Mouse (Mus musculus) gastrocnemius, adult 8-10 months (tissue): ENCODE results near the gene Nmnat2. TPM values are rescaled to one million over a fixed set of nuclear protein-coding genes. Genes with fewer than 3 reads are reported as not detected.

ENCODE experiments used
- DNase-seq, 2 experiments: peaks; one replicate each; pipeline ENCODE4 v3.0.0; 2022; ENCODE audit warnings: low spot score in 2 of 2
- total RNA-seq, 4 experiments: library from RNA; stranded (reverse); gene quantifications; 2 replicates each; pipeline ENCODE4 v1.2.4; 2022

Nmnat2 gene
- total RNA-seq, 4 experiments from 2014 or later = 0.10 to 0.58 (median 0.16) TPM

DNA sequence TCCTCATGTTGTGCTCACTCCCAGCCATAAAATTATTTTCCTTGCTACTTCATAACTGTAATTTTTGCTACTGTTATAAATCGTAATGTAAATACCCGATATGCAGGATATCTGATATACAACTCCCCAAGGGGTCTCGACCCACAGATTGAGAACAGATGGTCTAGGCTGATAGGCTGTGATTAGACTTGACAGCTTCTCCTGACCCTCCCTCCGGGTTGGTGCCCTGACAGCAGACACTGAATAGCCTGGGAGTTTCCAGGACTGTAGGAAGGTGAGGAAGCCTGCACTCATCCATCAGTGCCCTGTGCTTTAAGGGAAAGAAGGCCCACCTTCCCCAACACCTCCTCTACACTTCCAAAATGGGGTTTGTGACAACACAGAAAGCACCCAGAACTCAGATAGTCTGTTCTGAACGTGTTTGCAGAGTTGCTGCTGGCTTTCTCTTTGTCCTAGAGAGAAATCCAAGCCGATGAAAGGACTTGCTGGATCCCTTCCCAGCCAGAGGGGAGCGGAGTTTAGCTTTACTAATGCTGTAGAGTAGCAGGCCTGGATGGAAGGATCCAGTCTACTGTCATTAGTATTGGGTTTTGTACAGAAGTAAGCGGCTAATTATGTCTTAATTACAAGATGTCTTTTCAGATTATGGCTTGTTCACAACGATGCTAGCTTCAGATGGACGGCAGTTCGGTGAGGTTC is 61.8 kb downstream of the Nmnat2 start:
- no peak for DNase-seq

DNA sequence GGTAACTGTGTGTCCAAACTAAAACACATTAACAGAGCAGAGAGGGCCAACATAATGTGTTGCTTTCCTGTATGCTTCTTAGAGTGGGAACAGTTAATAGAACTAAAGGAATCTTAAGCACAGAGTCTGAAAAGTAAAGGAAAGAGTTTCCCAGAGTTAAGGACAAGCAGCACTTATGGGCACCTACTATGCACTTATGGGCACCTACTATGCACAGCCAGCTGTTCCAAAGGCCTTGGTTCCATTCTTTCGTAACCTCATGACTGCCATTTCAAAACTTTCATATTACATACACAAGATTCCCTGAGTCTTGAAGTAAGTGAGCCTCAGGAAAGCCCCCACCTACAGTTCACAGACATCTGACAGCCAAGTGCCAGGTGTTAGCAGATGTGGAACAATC is 64.3 kb downstream of the Nmnat2 start:
- DNase-seq = no peak

DNA sequence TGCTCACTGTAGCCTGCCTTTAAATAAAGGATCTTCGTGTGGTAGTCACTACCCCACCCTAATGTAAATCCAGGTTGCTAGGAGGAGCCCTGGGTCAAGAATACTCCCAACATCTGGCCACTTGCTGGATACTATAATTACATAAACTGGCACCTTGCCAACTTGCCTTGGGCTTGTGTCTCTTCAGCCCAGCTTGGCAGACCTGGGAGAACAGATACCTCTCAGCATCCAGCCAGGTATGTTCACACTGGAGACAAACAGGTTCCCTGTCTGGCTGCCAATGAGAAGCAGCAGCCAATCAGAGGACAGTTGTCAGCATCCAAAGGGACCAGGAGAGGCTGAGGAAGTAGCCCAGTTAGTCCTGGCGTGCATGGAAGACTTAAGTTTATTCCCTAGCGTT is 64.8 kb downstream of the Nmnat2 start:
- DNase-seq = no peak

DNA sequence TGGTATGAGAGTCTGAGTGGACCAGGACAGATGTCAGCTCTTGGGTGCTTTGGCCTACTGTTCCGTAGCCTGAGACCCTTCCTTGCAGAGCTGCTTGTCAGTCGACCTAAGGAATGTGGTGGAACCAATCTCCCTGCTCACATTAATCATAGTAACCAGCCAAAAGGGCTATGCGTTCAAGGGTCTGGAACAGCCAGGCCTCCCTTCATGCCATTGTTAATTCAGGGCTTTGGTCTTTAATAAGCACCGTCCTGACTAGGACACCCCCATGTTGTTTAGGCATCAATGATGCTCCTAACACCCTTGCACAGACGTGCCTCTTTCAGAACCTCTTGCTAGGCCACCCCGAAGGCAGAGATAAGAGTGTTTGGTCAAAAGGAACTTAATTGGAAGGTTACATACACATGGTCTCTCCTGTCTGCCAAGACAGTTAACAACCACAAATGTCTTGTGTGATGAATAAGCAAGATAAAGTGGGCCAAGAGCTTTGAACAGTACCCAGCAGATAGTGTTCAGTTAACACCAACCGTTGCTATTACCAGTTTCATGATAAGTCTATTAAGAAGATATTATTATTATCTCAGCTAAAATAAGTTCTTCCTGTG is 66.3 kb downstream of the Nmnat2 start:
- no peak for DNase-seq

DNA sequence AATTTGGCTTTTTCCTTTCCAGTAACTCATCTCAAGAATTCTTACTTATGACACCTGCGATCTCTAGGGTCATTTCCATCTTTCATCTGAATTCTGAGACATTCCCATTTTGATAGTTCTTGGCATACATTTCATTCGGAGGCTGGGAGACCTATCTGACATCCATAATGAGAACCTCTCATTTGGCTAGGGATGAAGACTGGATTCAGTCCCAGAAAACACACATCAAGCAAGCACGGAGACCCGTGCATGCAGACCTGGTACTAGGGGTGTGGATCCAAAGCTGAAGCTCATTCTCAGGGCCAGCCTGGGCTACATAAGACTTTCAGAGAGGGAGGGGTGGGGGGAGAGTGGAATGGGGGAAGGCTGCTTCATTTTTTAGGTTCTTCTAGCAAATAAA is 68.2 kb downstream of the Nmnat2 start:
- no peak for DNase-seq

DNA sequence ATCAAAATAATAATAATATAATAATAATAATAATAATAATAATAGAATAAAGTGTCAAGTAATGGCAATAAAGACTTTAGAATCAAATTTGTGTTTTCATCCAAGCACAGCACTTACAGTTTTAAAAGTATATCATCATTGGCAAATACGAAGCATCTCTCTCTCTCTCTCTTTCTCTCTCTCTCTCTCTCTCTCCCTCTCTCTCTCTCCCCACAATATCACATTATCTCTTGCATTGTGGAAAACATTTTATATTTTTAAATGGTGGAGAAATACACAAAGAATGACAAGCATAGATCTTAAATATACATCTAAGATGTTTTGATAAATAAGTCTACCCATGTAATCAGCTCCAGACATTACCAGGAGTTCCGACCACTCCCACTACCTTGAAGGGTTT is 69.1 kb downstream of the Nmnat2 start:
- no peak for DNase-seq

DNA sequence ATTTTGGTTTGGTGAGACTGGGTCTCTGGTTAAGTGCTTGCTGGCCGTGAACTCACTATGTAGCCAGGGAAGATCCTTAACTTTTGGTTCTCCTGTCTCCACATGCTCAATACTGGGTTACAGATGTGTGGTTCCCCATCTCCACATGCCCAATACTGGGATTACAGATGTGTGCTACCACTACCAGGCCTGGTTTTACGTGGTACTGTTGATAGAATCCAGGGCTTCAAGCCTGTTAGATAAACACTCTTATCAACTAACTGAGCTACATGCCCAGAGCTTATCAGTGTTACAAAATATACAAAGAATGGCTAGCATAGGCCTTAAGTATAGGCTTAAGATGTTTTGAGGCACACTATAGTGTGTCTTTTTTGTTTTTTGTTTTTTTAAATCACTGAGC is 69.7 kb downstream of the Nmnat2 start:
- DNase-seq = no peak

DNA sequence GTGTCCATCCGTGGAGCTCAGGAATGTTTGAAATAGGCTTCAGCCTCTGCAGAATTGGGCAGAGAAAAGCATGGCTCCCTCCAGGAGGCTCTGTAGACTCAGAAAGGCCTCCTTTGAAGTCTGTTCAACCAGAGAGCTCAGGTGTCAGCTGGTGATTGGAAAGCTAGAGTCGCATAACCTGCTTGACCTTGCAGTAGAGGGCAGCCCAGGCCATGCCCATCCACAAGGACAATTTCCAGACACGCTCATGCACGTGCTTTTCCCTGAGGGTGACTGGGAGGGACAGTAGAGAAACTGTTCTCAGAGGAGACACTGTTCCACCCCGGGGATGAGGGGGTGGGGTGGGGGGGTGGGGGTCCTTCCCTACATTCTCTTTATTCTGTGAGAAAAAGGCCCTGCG is 76.6 kb downstream of the Nmnat2 start:
- DNase-seq = no peak

DNA sequence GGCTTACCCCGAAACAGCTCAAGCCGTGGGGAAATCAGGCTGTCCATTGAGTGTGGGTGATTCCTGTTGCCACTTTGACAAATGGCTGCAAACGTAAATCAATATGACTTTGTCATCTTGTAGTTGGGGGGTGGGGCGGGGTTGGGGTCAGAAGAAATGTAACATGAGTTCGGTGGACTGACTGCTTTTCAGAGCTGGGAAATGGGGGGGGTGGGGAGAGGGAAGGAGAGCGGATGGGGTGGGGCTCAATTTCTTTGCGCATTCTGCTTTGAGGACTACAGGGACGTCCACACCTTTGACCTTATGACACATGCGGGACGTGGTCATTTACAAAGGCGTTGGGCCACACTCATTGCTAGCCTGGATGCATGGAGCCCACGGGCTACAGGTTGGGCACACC is 77.2 kb downstream of the Nmnat2 start:
- DNase-seq = no peak

DNA sequence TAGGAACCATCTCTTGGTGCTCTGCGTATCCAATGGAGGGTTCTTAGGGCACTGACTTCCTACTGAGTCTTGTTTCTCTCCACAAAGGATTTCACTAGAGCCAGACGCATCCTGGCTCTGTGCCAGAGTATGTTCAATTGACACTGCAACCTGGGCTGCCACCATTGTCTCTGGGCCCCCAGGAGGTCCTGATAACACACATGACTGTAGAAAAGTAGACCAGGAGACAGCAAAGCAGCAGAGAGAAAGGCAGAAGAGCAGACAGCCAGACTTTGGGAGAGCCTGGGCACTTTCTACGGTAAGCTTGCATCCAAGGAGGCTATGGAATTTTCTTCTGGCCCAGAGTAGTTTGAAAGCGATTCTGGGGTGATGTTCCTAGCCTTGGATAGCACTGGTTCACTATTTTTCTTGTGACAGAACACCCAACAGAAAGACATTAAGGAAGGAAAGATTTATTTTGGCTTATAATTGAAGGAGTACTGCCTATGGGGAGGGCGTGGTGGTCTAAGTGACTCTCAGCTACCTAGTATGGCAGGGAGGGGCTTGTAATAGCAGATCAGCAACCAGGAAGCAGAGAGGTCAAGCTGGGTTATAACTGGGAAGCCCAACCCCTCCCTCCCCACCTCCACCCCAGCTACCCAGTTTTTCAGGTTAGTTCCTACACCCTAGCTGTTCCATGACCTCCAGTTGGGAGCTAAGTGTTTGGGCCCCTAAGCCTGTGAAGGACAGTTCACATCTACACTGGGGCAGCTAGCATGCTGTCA is 78.5 kb downstream of the Nmnat2 start:
- DNase-seq = no peak

DNA sequence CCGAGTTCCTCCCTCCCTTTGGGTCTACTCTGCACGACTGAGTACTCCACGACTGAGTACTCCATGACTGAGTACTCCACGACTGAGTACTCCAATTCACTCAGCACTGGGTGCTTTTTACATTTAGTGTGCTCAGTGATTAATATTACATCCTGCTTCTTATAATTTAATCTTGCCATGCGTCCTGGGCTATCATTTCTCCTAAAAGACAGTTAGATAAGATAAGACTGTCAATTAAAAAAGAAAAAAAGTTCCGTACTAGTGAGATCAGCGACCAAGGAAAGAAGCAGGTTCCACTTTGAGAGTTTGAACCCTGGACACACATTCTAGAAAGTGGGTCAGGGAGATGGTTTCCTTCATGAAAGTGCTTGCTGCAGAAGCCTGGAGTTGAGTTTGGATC is 79.3 kb downstream of the Nmnat2 start:
- DNase-seq = no peak

DNA sequence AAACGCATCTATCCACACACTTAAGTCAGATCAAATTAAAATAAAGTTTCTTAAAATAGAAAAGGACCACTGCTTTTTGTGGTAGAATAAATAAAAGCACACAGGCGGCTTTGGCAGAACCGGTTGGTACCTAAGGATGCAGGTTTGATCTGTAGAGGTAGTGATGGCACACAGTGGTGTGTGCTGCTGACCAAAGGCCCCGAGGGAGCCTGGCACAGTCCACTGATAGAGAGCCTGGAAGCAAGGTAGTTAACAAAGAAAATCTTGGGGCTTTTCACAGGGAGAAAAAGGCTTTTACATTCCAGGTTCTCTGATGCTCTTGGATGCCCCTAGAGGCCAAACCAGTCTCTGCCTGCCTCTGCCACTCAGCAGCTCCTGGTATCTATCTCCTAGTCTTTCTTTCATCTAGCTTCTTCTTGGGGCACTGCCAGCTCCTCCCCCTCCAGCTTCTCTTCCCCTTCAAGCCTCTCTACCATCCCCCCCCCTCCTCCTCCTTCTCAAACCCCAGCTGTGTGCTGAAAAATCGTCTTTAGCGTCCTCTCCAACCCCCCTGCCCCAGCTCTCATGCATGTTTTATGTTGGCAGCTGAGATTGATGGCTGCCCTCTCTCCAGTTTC is 80.6 kb downstream of the Nmnat2 start:
- peak; percentile 23 to 27 for DNase-seq

DNA sequence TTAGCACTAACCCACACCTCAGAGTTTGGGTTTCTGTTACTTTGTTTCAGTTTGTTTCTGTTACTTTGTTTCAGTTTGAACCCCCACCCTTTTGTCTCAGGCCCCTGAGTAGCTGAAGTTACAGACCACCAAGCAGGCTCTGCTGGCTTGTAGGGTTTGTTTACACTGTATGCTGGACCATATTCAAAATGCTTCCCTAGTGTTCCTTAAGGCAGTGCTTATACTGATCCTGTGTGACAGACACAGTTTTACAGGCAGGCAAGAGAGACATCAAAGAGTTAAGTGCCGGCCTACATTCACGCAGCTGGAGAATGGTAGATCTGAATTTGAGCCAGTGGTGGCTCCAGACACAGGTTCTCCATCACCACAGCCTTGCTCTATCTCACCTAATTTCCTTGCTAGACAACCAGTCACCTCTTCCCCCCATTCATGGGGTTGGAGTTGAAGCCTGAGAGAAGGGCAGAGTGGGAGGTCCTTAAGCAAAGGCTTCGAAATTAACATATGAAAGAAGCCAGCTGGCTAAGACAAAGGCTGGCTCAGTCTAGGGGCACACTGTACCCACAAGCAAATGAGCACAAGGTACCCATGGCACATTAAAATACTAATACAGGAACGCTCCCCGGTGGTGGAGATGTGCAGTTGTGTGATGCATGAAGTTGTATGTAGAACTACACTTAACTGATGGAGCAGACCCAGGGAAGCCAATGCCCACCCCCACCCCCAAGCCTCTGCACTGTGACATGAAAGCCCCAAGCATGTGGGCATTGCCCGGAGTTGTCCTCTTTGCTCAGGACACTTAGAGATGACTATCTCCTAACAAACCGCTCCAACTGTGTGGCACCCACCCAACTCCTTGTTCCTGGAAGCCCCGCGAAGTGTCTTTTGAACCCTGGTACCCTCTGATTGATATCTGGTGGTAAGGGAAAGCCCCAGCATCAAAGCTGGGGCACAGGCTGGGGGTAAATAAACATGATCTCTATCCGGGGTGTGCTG is 82.9 kb downstream of the Nmnat2 start:
- DNase-seq = no peak

DNA sequence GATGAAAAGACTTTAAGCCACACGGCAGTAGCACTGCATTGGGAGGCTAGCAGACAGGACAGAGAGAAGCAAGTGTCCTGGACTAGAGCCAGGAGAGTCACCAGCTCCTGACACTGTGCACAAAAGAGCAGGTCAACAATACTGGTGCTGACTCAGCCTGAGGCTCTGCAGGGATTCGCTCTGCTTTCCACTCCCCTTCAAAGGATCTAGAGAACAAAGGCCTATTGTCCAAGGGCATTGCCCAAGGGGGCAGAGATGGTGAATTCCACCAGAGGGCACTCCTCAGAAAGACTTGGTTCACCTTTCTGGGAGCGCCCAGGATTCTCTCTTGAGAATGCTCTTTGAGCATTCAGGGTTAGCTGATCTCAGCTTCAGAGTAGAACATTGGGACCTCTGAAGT is 85.3 kb downstream of the Nmnat2 start:
- no peak for DNase-seq

DNA sequence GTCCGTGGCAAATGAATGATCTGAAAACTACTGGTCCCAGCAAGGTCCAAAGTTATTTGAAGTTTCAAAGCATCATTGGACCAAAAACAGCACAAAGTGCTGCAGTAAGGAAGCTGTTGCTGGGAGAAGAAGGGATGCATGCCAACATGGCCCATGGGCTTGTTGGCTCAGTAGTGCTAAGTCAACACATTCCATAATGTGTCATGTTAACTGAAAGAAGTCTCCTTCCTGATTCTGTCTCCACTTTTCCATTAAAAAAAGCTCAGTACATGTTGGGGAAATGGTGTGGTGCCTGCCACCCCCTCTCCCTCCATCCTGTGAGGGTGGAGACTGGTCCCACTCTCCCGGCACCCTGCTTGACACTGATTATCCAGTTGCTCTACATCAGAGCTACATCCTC is 86.3 kb downstream of the Nmnat2 start:
- DNase-seq = no peak

DNA sequence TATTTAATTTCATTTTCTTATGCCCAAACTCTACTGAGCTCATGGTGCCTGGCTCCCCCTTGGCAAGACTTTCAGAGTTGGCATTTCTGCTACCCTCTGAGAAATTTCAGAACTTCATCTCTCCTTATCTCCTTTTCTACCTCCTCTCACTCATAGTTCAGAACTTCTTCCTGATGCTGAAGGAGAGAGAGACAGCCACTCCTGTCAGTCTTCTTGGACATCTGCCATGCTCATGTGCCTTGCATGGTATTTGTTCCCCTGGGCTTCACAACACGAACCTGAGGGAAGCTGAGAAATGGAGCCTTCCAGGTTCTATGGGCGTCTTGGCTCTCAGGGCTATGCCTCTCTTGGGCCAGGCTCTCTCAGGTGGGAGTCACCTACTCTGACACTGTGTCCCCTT is 87.5 kb downstream of the Nmnat2 start:
- no peak for DNase-seq

DNA sequence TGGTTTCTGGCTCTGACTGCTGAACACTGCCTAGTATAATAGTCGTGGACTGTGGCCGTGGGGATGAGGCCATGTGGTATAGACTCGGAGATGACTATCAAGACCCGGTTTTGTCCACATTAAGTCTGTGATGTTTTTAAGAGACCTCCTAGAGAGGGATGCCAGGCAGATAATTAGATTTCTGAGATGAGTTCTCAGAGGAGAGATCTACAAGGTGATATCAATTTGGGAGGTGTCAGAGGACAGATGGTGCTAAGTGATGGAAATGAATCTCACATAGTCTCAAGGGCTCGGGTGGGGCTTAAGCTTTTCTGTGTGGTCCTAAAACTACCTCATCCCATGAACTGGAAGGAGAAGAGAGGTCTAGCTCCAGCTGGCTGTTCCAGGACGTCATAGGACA is 88.5 kb downstream of the Nmnat2 start:
- no peak for DNase-seq

DNA sequence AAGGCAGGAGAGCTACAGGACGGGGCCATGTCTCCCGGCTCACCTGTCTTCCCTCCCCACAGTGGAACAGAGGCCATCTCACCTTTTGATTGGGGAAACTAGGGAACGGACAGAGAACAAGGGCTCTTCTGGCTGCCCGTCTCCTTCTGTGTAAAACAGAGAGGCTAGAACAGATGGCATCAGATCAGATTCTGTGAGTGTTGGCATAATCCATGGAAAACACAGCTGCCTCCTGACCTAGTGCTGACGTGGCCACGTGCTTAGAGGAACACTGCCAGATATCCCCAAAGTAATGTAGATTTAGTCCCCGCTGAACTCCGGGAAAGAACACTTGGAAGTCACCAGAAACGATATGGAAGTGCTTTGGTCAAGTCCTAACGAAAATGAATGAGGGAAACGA is 90.6 kb downstream of the Nmnat2 start:
- no peak for DNase-seq

DNA sequence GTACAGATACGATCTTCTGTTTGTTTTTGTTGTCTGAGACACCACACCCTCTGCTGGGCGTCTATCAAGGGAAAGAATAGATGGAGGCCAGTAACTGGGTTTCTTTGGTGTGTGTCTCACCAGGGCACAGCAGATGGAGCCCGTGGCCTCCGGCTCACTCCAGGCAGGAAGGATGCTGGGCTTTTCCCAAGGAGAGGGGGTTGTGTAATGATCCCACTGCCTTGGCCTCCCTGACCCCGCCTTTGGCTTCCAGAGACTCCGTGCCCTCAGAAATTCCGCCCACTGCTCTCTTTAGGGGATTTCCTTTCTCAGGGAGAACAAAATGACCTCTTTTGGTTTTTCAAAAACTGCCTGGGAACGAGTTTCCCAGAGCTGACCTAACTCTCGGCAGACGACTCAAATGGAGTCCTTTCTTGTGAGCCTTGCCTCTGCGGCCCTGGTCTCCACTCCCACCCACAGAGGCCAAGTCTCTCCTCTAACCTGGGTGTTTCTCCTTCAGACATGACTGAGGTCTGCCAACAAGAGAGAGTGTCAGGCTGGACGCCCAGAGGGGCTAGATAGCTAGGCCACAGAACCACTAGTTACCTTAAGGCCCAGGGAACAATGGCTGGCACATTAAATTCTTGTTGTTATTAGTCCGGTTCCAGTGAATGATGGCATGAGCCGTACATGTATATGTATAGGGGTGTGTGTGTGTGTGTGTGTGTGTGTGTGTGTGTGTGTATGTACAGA is 93.5 kb downstream of the Nmnat2 start:
- DNase-seq = peak; percentile 64 to 77

DNA sequence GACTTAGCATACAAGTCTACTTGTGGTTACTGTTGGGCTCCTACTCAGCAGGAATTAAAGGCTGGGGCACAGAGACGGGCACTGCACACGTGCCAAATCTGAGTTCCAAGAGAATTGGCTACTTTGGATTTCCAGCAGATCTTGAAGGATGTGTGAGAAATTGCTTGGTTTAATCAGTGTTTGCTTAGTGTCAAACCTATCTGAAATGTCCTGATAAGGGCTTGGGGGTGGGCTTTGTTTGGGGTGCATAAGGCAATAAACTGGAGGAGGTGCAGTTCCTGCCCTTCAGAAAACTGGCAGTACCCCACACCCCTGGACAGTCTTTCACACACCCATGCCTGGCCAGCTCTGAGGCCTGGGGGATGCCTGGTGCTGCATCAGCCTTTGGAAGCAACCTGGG is 94.7 kb downstream of the Nmnat2 start:
- no peak for DNase-seq
